Mouse (Mus musculus): Measurements from ENCODE around the gene Trak1. TPM values are rescaled to one million over a fixed set of nuclear protein-coding genes. Genes with fewer than 3 reads are reported as not detected.
"Not testable (repeated sequence)": the region's sequence is repeated elsewhere in the genome, so short reads cannot be mapped to it uniquely, and the experiment has no call there.

Trak1 gene
- total RNA-seq, 2 experiments from 2014 or later = 203 to 207 TPM

DNA sequence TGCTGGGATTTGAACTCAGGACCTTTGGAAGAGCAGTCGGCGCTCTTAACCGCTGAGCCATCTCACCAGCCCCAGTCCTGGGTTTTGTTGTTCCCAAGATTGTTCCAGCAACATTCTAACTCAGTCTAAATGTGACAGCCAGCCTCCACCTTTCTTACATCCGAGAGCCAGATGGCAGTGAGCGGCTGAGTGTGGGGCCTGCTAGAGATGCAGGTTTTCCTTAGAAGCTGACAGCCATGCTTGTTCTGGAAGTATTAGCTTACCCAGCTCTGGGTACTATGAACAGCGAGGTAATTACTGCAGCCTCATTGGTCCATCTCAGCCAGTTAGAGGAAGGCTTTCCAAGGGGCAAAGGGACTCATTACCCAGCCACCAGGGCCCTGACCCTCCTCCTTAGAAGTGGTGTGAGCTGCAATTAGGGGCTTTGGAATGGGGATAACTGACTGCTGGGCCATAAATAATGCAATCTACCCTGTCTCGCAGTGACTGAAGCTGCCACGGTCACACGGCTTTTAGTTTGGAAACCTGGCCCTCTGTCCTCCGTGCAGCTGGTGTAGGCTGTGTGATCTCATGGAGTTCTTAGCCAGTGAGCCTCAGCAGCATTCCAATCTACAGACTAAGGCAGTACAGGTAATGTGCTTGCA, 22.1 kb downstream of the Trak1 start:
- DNase-seq = no peak

DNA sequence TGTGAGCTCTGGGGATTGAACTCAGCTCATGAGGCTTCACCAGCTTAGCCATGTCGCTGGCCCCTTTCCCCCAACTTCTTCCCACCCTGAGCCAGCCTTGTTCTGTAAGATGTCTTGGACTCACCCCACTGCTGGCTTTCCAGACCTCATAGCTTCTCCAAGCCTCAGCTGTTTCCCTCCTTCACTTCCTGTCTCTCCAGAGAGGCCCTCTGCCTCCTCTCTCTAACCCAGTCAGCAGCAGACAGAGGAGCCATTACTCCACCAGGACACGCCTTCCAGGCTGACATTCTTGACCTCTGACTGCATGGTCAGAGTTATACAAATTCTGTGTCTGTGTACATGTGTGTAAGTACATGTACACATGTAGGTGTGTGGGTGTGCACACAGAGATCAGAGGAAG, 23.1 kb downstream of the Trak1 start:
- DNase-seq = no peak

- DNase-seq = no peak
These were observed 23.8 kb downstream of the Trak1 start for GRCm38 (mm10) chr9:121321118-121321517.

DNA sequence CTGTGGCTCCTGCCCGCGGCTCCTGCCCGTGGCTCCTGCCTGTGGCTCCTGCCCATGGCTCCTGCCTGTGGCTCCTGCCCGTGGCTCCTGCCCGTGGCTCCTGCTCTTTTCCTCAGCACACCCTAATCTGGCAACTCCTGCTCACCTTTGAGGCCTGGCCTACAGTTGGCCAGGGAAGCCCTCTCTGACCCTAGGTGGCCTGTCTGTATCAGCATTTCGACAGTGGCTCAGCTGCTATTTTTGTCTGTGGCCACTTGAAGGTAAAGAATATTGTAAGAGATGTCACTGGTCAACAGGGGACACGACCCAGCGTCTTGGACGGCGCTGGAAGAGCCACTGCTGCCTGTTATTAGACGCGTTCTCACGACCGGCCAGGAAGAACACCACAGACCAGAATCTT, 24.7 kb downstream of the Trak1 start:
- DNase-seq = no peak

- DNase-seq = not testable (repeated sequence)
These were observed 31.0 kb downstream of the Trak1 start for GRCm38 (mm10) chr9:121328342-121328741.

- DNase-seq = no peak
These were observed 31.9 kb downstream of the Trak1 start for GRCm38 (mm10) chr9:121329181-121329580.

GRCm38 (mm10) chr9:121330065-121330464, 32.8 kb downstream of the Trak1 start:
- no peak for DNase-seq

GRCm38 (mm10) chr9:121331438-121331837, 34.1 kb downstream of the Trak1 start:
- no peak for DNase-seq

GRCm38 (mm10) chr9:121331878-121332630, 34.8 kb downstream of the Trak1 start:
- DNase-seq = peak; percentile 67

- DNase-seq = no peak
These were observed 36.3 kb downstream of the Trak1 start for GRCm38 (mm10) chr9:121333559-121333958.

- DNase-seq = no peak
These were observed 37.1 kb downstream of the Trak1 start for GRCm38 (mm10) chr9:121334311-121334851.

DNA sequence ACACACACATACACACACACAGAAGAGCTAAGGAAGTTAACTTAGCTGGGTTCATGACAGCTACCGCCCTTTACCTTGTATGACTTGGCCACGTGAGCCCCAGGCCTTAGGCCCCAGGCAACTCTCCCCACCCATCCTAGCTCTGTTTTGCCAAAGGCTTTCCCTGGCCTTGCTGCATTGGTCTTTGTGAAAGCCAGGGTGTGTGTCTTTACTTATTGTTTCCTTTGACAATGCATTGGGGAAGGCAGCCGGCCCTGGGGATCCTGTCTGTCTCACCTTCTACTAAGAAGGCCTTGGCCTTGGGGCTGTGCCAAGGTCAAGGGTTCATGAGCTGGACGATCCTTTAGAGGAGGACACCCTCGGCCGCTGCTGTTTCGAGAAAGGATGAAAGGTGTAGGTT, 38.3 kb downstream of the Trak1 start:
- no peak for DNase-seq

- no peak for DNase-seq
These were observed 39.1 kb downstream of the Trak1 start for GRCm38 (mm10) chr9:121336324-121336946.

GRCm38 (mm10) chr9:121337216-121337937, 40.1 kb downstream of the Trak1 start:
- DNase-seq = no peak

- no peak for DNase-seq
These were observed 40.6 kb downstream of the Trak1 start for GRCm38 (mm10) chr9:121337938-121338289.

GRCm38 (mm10) chr9:121341832-121342231, 44.5 kb downstream of the Trak1 start:
- no peak for DNase-seq

DNA sequence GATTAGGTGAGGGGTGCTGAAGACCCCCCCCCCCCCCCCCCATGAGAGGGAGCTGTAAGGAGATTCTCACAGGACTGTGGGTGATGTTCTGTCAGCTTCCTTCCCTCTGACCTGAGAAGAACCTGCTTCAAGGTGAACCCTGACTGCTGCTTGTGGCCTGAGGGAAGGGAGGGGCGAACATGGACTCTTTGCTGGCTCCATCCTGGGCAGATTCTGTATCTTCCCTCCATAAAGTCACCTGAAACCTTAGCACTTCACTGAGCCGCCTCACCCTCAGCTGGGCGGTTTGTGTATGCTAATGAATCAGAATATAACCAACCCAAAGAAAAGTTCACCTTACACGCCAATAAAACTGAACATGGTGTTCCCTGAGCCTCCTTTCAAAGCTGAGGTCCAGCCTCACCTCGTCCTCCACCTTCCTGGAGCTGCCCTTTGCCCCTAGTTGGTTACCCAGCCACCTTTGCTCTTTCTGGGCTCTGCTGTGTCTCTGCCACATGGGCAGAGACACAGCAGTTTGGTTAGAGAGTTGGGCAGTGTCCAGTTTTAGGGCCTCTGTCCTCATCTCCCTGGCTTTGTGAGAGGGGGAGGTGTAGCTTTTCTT, 45.3 kb downstream of the Trak1 start:
- DNase-seq = no peak

- DNase-seq = no peak
These were observed 46.0 kb downstream of the Trak1 start for GRCm38 (mm10) chr9:121343122-121343876.

GRCm38 (mm10) chr9:121344344-121344743, 47.0 kb downstream of the Trak1 start:
- DNase-seq = no peak

DNA sequence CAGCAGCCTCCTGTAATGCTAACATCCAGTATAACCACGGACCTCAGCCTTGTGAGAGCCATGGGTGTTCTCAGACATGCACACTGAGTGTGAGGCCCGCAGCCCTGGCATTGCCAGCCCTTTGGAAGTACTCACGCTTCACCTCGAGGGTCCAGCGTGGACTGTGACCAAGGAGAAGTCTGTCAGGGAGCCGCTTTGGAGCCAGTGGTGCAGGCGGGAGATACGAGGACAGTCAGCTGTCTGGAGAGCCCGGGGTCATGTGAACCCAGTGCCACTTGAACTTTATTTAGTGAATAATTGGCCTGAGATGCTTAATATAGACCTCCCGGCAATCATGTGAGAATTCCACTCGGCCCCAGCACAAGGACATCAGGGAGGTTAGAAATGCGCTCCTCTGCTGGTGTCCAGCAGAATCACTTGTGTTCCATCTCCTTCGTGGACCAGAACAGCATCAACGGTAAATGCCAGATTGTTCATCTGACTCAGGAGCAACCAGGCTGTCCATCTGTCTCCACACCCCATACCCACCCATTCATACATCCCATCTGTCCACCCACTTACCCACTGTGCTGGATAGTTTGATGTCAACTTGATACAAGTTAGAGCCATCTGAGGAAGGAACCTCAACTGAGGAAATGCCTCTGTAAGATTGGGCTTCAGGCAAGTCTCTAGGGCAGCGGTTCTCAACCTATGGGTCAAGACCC, 48.3 kb downstream of the Trak1 start:
- DNase-seq = no peak

DNA sequence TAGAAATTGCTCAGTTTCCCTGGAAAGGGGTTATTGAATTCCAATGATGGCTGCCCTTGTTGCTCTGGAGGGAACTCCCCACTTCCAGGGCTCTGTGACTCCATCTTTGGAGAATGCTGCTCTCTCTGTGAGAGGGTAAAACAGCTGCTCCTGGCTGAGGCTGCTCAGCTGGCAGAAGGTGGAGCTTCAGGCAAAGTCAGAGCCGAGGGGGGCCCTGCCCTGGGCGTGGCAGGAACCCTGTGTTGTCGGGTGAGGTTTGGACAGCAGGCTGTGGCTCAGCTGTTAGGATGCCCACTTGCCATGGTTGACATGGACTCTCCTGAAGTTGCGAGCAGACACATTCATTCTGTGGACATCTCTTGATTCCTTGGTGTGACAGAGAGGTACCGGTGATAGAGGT, 49.3 kb downstream of the Trak1 start:
- DNase-seq = no peak

All from gastrocnemius, postnatal 10 days (tissue).